In genomic region chr6:53825213-53825612, GRCm38 (mm10) we compare ENCODE assay signal across 12 mouse cellular contexts. TPM values are rescaled to one million over a fixed set of nuclear protein-coding genes. Genes with fewer than 3 reads are reported as not detected.
DNase-seq lines count a peak whose midpoint lies in the region; ATAC-seq and TF ChIP-seq lines count a peak whose summit lies in the region.
"Had no signal": no experiment of that assay in that cellular context is flagged by ENCODE, and none has a peak within 500 bp of the region (broad histone marks: within the 10 kb centered on the region; RNA-seq: fewer than 3 reads in every experiment).

No protein-coding gene starts in this region.

- H3K9ac ChIP-seq in heart, embryonic 14.5 days (ENCODE audit: low read length), result no peak overlapping the region
- H3K9ac ChIP-seq in liver, embryonic 12.5 days, result no peak overlapping the region
- H3K9ac ChIP-seq: neural tube, embryonic 12.5 days had no signal

- H3K4me1 ChIP-seq in kidney, adult 2 months (ENCODE audit: control insufficient read depth, insufficient read depth, low read length), result no peaks in the 10 kb centered on the region
- peaks cover 0 to 7% of the 10 kb centered on the region in 2 experiments; a peak in 2 of 4 replicates for H3K4me1 ChIP-seq in heart, embryonic 14.5 days (ENCODE audit: control insufficient read depth in 2 of 2, insufficient read depth in 2 of 2, low read length in 2 of 2)
- H3K4me1 ChIP-seq in liver, embryonic 12.5 days, result peaks cover 3% of the 10 kb centered on the region; the same call in 1 of the 2 replicates

- H3K27ac ChIP-seq in kidney, adult 2 months (ENCODE audit: insufficient read depth, low read depth, low read length), result no peak overlapping the region
- H3K27ac ChIP-seq in heart, embryonic 14.5 days (replicated peaks in 1 of 2; ENCODE audit: control insufficient read depth in 1 of 2, insufficient read depth in 1 of 2, low read depth in 2 of 2, low read length in 2 of 2), result no peak overlapping the region
- no peak overlapping the region for H3K27ac ChIP-seq in liver, embryonic 12.5 days
- H3K27ac ChIP-seq: macrophage; neural tube, embryonic 12.5 days had no signal

- TF ChIP-seq CTCF in kidney, adult 2 months (conservative IDR thresholded peaks at IDR 0.05; ENCODE audit: insufficient read depth, insufficient read length, low read depth, low read length), result no peak

- H3K4me2 ChIP-seq in heart, embryonic 14.5 days (ENCODE audit: low read length), result no peak overlapping the region
- no peak overlapping the region for H3K4me2 ChIP-seq in liver, embryonic 12.5 days
- H3K4me2 ChIP-seq: neural tube, embryonic 12.5 days had no signal

- 0 out of 2 replicates have a peak, but pooled peaks cover 2% of the 10 kb centered on the region for H3K9me3 ChIP-seq in heart, embryonic 14.5 days (ENCODE audit: control insufficient read depth, low read length)
- no peaks in the 10 kb centered on the region for H3K9me3 ChIP-seq in liver, embryonic 12.5 days (replicated peaks)
- H3K9me3 ChIP-seq: neural tube, embryonic 12.5 days had no signal

- peak; percentile 38 for DNase-seq in kidney, adult 2 months
- no peak for DNase-seq in kidney, adult 9 months
- peak; percentile 60 to 67 for DNase-seq in right cerebral cortex, postnatal 10 days (ENCODE audit: low spot score in 2 of 2)
- DNase-seq in right cerebral cortex, postnatal 25 days, result no peak
- peak; percentile 22 for DNase-seq in ovary, postnatal 14 days (ENCODE audit: low spot score)
- no peak for DNase-seq in liver
- DNase-seq: adrenal gland, adult 2 months had no signal

- peak; percentile 51; the same call in 1 of the 2 replicates for ATAC-seq in heart, embryonic 14.5 days (ENCODE audit: insufficient number of reproducible peaks, insufficient read depth, low FRiP score, low read depth)
- ATAC-seq in liver, embryonic 12.5 days, result no peak

- no peak for TF ChIP-seq POLR2A in kidney, adult 2 months (IDR thresholded peaks at IDR 0.05; ENCODE audit: low read depth, low read length)

- whole genome bisulfite sequencing in kidney, adult 2 months, result 37% methylated on average over 4 of the region's 4 CpGs
- WGBS in heart, embryonic 14.5 days, result 26% methylated on average over 4 of the region's 4 CpGs
- WGBS in liver, embryonic 12.5 days (ENCODE audit: insufficient replicate concordance), result 46% methylated on average over 4 of the region's 4 CpGs

- H3K36me3 ChIP-seq in kidney, adult 2 months (ENCODE audit: control insufficient read depth, insufficient read depth, low read length), result no peaks in the 10 kb centered on the region
- H3K36me3 ChIP-seq in heart, embryonic 14.5 days (ENCODE audit: control insufficient read depth, insufficient read depth, low read length), result no peaks in the 10 kb centered on the region
- H3K36me3 ChIP-seq in liver, embryonic 12.5 days, result no peaks in the 10 kb centered on the region
- H3K36me3 ChIP-seq: neural tube, embryonic 12.5 days had no signal

- no peaks in the 10 kb centered on the region for H3K27me3 ChIP-seq in kidney, adult 2 months (replicated peaks; ENCODE audit: control insufficient read depth, insufficient read depth, low read length)
- H3K27me3 ChIP-seq in heart, embryonic 14.5 days (ENCODE audit: control insufficient read depth, insufficient read depth, low read length), result peaks cover 19% of the 10 kb centered on the region
- peaks cover 58% of the 10 kb centered on the region for H3K27me3 ChIP-seq in liver, embryonic 12.5 days (replicated peaks)

- H3K4me3 ChIP-seq in kidney, adult 2 months (ENCODE audit: insufficient read depth, low read depth, low read length), result no peak overlapping the region
- H3K4me3 ChIP-seq in heart, embryonic 14.5 days (ENCODE audit: control insufficient read depth in 1 of 2, insufficient read depth in 1 of 2, low read depth in 1 of 2, low read length in 2 of 2), result no peak overlapping the region
- H3K4me3 ChIP-seq in liver, embryonic 12.5 days, result no peak overlapping the region
- H3K4me3 ChIP-seq: erythroblast, embryonic 14.5 days; neural tube, embryonic 12.5 days had no signal

RNA-seq across cellular contexts. Expression of gene Tril, which starts 4.6 kb away (rescaled TPM):
- polyA plus RNA-seq in kidney, adult 2 months (2012; rRNA removed), result 17.3 and 18.9 TPM in 2 replicates
- polyA plus RNA-seq in heart, embryonic 14.5 days (2014; fragmentation: Nextera tagmentation; extraction: Ambion mirVana), result 4.5 and 4.8 TPM in 2 replicates
- polyA plus RNA-seq in liver, embryonic 12.5 days (2016; fragmentation: Nextera tagmentation; extraction: Ambion mirVana), result 1.5 TPM in 2 replicates
- polyA plus RNA-seq: erythroblast, embryonic 14.5 days; macrophage had no signal

Comparison
In these comparisons a context has a peak if more than half of its experiments do, and no peak if none do; other contexts are left out.
1. DNase-seq: peak in kidney, adult 2 months (single experiment), right cerebral cortex, postnatal 10 days (2 of 2) and ovary, postnatal 14 days (single experiment); none in kidney, adult 9 months (single experiment), right cerebral cortex, postnatal 25 days (single experiment) and liver (single experiment).